Mouse (Mus musculus) lung, adult 2 months (tissue): ENCODE results near the gene Tpst1.

ENCODE experiments used
- CTCF ChIP-seq: fragments of 200-500 bp; IDR thresholded peaks from 2 replicates; pipeline ENCODE4 v1.5.1; 2011; ENCODE audit warnings: mild to moderate bottlenecking, low read length, control low read depth; ENCODE audit not compliant: insufficient read depth
- POLR2A ChIP-seq: fragments of 200-500 bp; IDR thresholded peaks from 2 replicates; pipeline ENCODE4 v1.6.1; 2011; ENCODE audit warnings: low read depth, mild to moderate bottlenecking, control low read depth, low read length, borderline replicate concordance; ENCODE audit errors: extremely low read depth

- no peak for TF ChIP-seq CTCF
- no peak for TF ChIP-seq POLR2A
These were observed 47.8 kb downstream of the Tpst1 start for GRCm38 (mm10) chr5:130120904-130121303.
